28 mouse cellular contexts compared by ENCODE assay signal in genomic region chr13:112772861-112773260, GRCm38 (mm10). TPM values are rescaled to one million over a fixed set of nuclear protein-coding genes. Genes with fewer than 3 reads are reported as not detected.
DNase-seq lines count a peak whose midpoint lies in the region; TF ChIP-seq lines count a peak whose summit lies in the region.
"Had no signal": no experiment of that assay in that cellular context is flagged by ENCODE, and none has a peak within 500 bp of the region (broad histone marks: within the 10 kb centered on the region; RNA-seq: fewer than 3 reads in every experiment).

No protein-coding gene starts in this region.

- peaks cover 2% of the 10 kb centered on the region; the same call in 1 of the 2 replicates for H3K4me1 ChIP-seq in testis, adult 2 months (ENCODE audit: control insufficient read depth, insufficient read depth, low read length)

- H3K4me3 ChIP-seq in testis, adult 2 months (ENCODE audit: control insufficient read depth, low read depth, low read length), result no peak overlapping the region; the same call in 1 of the 2 replicates
- H3K4me3 ChIP-seq: embryonic facial prominence, embryonic 13.5 days; erythroblast, embryonic 14.5 days; forebrain, embryonic 12.5 days; heart, embryonic 13.5 days; liver, embryonic 13.5 days; neural tube, embryonic 15.5 days; stomach, embryonic 15.5 days had no signal

- DNase-seq in adrenal gland, adult (ENCODE audit: inconsistent age in 2 of 2, low spot score in 1 of 2), result peak; percentile 18 to 57
- DNase-seq in adrenal gland, adult 18-20 months (ENCODE audit: low spot score in 2 of 2), result no peak
- DNase-seq in kidney, adult 9 months, result peak; percentile 18
- DNase-seq in kidney, postnatal 4 days, result no peak
- no peak for DNase-seq in testis, postnatal 14 days (ENCODE audit: low spot score)
- no peak for DNase-seq in cerebellum, postnatal 14 days
- DNase-seq in cerebellum, adult 8-10 months, result no peak
- DNase-seq: cerebellum, adult 9-10 months; gastrocnemius, postnatal 36 days; layer of hippocampus, postnatal 36 days; left cerebral cortex, postnatal 4 days; liver, embryonic 13.5 days; lung, adult 2 months; lung, postnatal 10 days; retina, postnatal 1 day; right cerebral cortex, postnatal 14 days; thymus, adult 18-20 months; thymus, postnatal 36 days had no signal

- H3K27ac ChIP-seq in testis, adult 2 months (ENCODE audit: control insufficient read depth, insufficient read depth, low read depth, low read length), result peak overlapping the region; percentile 22; the same call in 1 of the 2 replicates
- H3K27ac ChIP-seq: embryonic facial prominence, embryonic 13.5 days; forebrain, embryonic 12.5 days; heart, embryonic 13.5 days; liver, embryonic 13.5 days; macrophage; neural tube, embryonic 15.5 days; stomach, embryonic 15.5 days had no signal

- no peaks in the 10 kb centered on the region for H3K27me3 ChIP-seq in testis, adult 2 months (ENCODE audit: control insufficient read depth, insufficient read depth, low read length)
- H3K27me3 ChIP-seq: CH12.LX; embryonic facial prominence, embryonic 13.5 days; forebrain, embryonic 12.5 days; heart, embryonic 13.5 days; neural tube, embryonic 15.5 days; stomach, embryonic 15.5 days had no signal

- no peak for TF ChIP-seq CTCF in testis, adult 2 months (IDR thresholded peaks at IDR 0.05; ENCODE audit: control insufficient read depth, insufficient read depth, insufficient replicate concordance, low read depth, low read length)

- no peak for TF ChIP-seq POLR2A in testis, adult 2 months (IDR thresholded peaks at IDR 0.05; ENCODE audit: control insufficient read depth, low read depth, low read length)

- H3K36me3 ChIP-seq in testis, adult 2 months (ENCODE audit: control insufficient read depth, insufficient read depth, low read length), result no peaks in the 10 kb centered on the region
- H3K36me3 ChIP-seq: embryonic facial prominence, embryonic 13.5 days; forebrain, embryonic 12.5 days; G1E; heart, embryonic 13.5 days; liver, embryonic 13.5 days; neural tube, embryonic 15.5 days; stomach, embryonic 15.5 days had no signal

RNA-seq across cellular contexts. Expression of gene Plpp1, which starts 27.7 kb away (rescaled TPM):
- 100 to 1,000 TPM; 193 to 238 TPM for total RNA-seq in adrenal gland, adult 18-20 months (2021)
- polyA plus RNA-seq in testis, adult 2 months (2012; rRNA removed), result 104 and 115 TPM in 2 replicates

Comparison
In these comparisons a context has a peak if more than half of its experiments do, and no peak if none do; other contexts are left out.
1. DNase-seq: peak in adrenal gland, adult (2 of 2) and kidney, adult 9 months (single experiment); none in adrenal gland, adult 18-20 months (0 of 2), kidney, postnatal 4 days (0 of 2), testis, postnatal 14 days (single experiment), cerebellum, postnatal 14 days (0 of 2) and cerebellum, adult 8-10 months (single experiment).